Mouse (Mus musculus): ENCODE measurements at regions not wholly inside any gene's neighbourhood (a gene's known extent, or its start where the extent isn't known, plus 50 kb on each side); places are given as distances from the start of the nearest gene placed in this dataset.

- TF ChIP-seq CEBPB (IDR thresholded peaks at IDR 0.05; ENCODE audit: insufficient read depth, poor library complexity, severe bottlenecking) (no peak), USF1 (IDR thresholded peaks at IDR 0.05; ENCODE audit: low read depth) (no peak), MYOG (IDR thresholded peaks at IDR 0.05; ENCODE audit: control insufficient read depth in 1 of 3, insufficient read depth in 1 of 3, insufficient read length in 2 of 3, low read depth in 2 of 3) (no peak), MAX (IDR thresholded peaks at IDR 0.05; ENCODE audit: low read depth) (no peak), SRF (IDR thresholded peaks at IDR 0.05; ENCODE audit: control insufficient read depth, insufficient read length, low read depth) (no peak), MYOD1 (IDR thresholded peaks at IDR 0.05; ENCODE audit: control insufficient read depth in 1 of 3, insufficient read length in 2 of 3, low read depth in 2 of 3) (no peak), REST (IDR thresholded peaks at IDR 0.05; ENCODE audit: insufficient read depth, insufficient read length) (no peak), POLR2A (IDR thresholded peaks at IDR 0.05; ENCODE audit: insufficient read length, low read depth) (no peak), TCF3 (IDR thresholded peaks at IDR 0.05; ENCODE audit: insufficient read length, low read depth) (no peak), TCF12 (IDR thresholded peaks at IDR 0.05; ENCODE audit: insufficient read depth, poor library complexity, severe bottlenecking) (no peak), POLR2AphosphoS2 (IDR thresholded peaks at IDR 0.05; ENCODE audit: insufficient read length, low read depth) (no peak), E2F4 (IDR thresholded peaks at IDR 0.05; ENCODE audit: insufficient read depth) (no peak)
- Histone ChIP-seq H3K27me3 (ENCODE audit: control insufficient read depth, insufficient read depth, insufficient read length) (no peaks in the 10 kb centered on the region), H3K4me2 (ENCODE audit: low read depth) (no peak overlapping the region), H3K36me3 (ENCODE audit: control insufficient read depth, insufficient read depth) (no peaks in the 10 kb centered on the region), H3K79me2 (ENCODE audit: control insufficient read depth, insufficient read depth) (no peaks in the 10 kb centered on the region), H3ac (ENCODE audit: control insufficient read depth, insufficient read length) (no peak overlapping the region), H3K4me3 (no peak overlapping the region)
Observed at GRCm38 (mm10) chr9:32815473-32815872, 179.5 kb downstream of the Ets1 start.

- no peak overlapping the region for H3K4me3 ChIP-seq
- H3ac ChIP-seq (ENCODE audit: control insufficient read depth, insufficient read length) = no peak overlapping the region
- peak overlapping the region; percentile 49 for H3K4me2 ChIP-seq (ENCODE audit: low read depth)
- TF ChIP-seq TCF12 (IDR thresholded peaks at IDR 0.05; ENCODE audit: insufficient read depth, poor library complexity, severe bottlenecking) (no peak), SRF (IDR thresholded peaks at IDR 0.05; ENCODE audit: control insufficient read depth, insufficient read length, low read depth) (no peak), MYOD1 (IDR thresholded peaks at IDR 0.05; ENCODE audit: control insufficient read depth in 1 of 3, insufficient read length in 2 of 3, low read depth in 2 of 3) (no peak), TCF3 (IDR thresholded peaks at IDR 0.05; ENCODE audit: insufficient read length, low read depth) (no peak), MYOG (IDR thresholded peaks at IDR 0.05; ENCODE audit: control insufficient read depth in 1 of 3, insufficient read depth in 1 of 3, insufficient read length in 2 of 3, low read depth in 2 of 3) (no peak), CEBPB (IDR thresholded peaks at IDR 0.05; ENCODE audit: insufficient read depth, poor library complexity, severe bottlenecking) (no peak), USF1 (IDR thresholded peaks at IDR 0.05; ENCODE audit: low read depth) (no peak), REST (IDR thresholded peaks at IDR 0.05; ENCODE audit: insufficient read depth, insufficient read length) (no peak)
- H3K36me3 ChIP-seq (ENCODE audit: control insufficient read depth, insufficient read depth) = no peaks in the 10 kb centered on the region
- no peaks in the 10 kb centered on the region for H3K27me3 ChIP-seq (ENCODE audit: control insufficient read depth, insufficient read depth, insufficient read length)
- no peaks in the 10 kb centered on the region for H3K79me2 ChIP-seq (ENCODE audit: control insufficient read depth, insufficient read depth)
Observed at GRCm38 (mm10) chr9:32816649-32817425, 180.8 kb downstream of the Ets1 start.

DNA sequence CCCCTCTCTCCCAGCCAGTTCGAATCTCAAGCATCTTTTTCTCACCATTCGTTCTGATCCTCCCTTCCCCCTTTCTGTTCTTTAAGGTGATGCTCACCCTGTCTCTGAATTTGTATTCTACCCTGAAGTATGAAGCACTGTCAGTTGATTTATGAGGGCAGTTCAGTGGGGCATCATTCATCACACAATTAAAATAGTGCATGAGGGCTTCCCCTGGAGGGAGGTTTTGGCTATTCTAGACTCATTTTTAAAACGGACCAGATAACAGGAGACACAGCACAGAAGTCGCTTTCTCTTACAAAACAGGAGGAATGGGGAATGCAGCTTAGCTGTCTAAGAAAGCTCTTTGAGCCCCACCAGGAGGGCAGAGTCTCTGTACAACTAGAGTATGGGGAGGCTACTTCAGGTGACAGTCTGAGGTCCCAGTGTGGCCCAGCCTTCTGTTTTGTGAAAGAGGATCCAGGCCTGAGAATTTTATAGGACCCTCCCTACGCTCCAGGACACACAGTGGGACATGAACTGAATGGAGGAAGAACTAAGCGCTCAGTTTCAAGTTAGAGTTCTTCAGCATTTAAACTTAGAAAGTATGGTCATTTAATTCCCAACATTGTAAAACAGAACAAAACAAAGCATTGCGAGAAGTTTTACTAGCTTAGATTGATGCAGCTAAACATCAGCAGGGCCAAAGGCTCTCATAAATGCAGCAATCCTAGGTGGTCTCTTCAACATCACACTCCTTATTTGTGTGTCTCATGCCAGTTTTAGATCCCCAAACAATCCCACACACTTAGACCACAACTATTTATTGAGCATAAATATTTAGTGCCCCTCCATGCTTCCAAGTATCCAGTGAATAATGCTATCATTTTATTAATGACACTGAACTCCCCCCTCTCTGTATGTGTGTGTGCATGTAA, 181.7 kb downstream of the Ets1 start:
- no peaks in the 10 kb centered on the region for H3K36me3 ChIP-seq (ENCODE audit: control insufficient read depth, insufficient read depth)
- no peaks in the 10 kb centered on the region for H3K79me2 ChIP-seq (ENCODE audit: control insufficient read depth, insufficient read depth)
- TF ChIP-seq TCF3 (IDR thresholded peaks at IDR 0.05; ENCODE audit: insufficient read length, low read depth) (no peak), TCF12 (IDR thresholded peaks at IDR 0.05; ENCODE audit: insufficient read depth, poor library complexity, severe bottlenecking) (no peak), SRF (IDR thresholded peaks at IDR 0.05; ENCODE audit: control insufficient read depth, insufficient read length, low read depth) (no peak), USF1 (IDR thresholded peaks at IDR 0.05; ENCODE audit: low read depth) (no peak), MYOD1 (IDR thresholded peaks at IDR 0.05; ENCODE audit: control insufficient read depth in 1 of 3, insufficient read length in 2 of 3, low read depth in 2 of 3) (no peak), MYOG (IDR thresholded peaks at IDR 0.05; ENCODE audit: control insufficient read depth in 1 of 3, insufficient read depth in 1 of 3, insufficient read length in 2 of 3, low read depth in 2 of 3) (no peak), CEBPB (IDR thresholded peaks at IDR 0.05; ENCODE audit: insufficient read depth, poor library complexity, severe bottlenecking) (no peak), REST (IDR thresholded peaks at IDR 0.05; ENCODE audit: insufficient read depth, insufficient read length) (no peak), POLR2AphosphoS2 (IDR thresholded peaks at IDR 0.05; ENCODE audit: insufficient read length, low read depth) (no peak), POLR2A (IDR thresholded peaks at IDR 0.05; ENCODE audit: insufficient read length, low read depth) (no peak), MAX (IDR thresholded peaks at IDR 0.05; ENCODE audit: low read depth) (no peak), E2F4 (IDR thresholded peaks at IDR 0.05; ENCODE audit: insufficient read depth) (no peak)
- H3ac ChIP-seq (ENCODE audit: control insufficient read depth, insufficient read length) = no peak overlapping the region
- H3K4me2 ChIP-seq (ENCODE audit: low read depth) = no peak overlapping the region
- no peak overlapping the region for H3K4me3 ChIP-seq
- no peaks in the 10 kb centered on the region for H3K27me3 ChIP-seq (ENCODE audit: control insufficient read depth, insufficient read depth, insufficient read length)

- no peaks in the 10 kb centered on the region for H3K79me2 ChIP-seq (ENCODE audit: control insufficient read depth, insufficient read depth)
- no peak overlapping the region for H3ac ChIP-seq (ENCODE audit: control insufficient read depth, insufficient read length)
- no peaks in the 10 kb centered on the region for H3K27me3 ChIP-seq (ENCODE audit: control insufficient read depth, insufficient read depth, insufficient read length)
- TF ChIP-seq TCF3 (IDR thresholded peaks at IDR 0.05; ENCODE audit: insufficient read length, low read depth) (no peak), E2F4 (IDR thresholded peaks at IDR 0.05; ENCODE audit: insufficient read depth) (no peak), MYOG (IDR thresholded peaks at IDR 0.05; ENCODE audit: control insufficient read depth in 1 of 3, insufficient read depth in 1 of 3, insufficient read length in 2 of 3, low read depth in 2 of 3) (no peak)
- H3K36me3 ChIP-seq (ENCODE audit: control insufficient read depth, insufficient read depth) = no peaks in the 10 kb centered on the region
- peak overlapping the region; percentile 55 for H3K4me2 ChIP-seq (ENCODE audit: low read depth)
- no peak overlapping the region for H3K4me3 ChIP-seq
Observed at GRCm38 (mm10) chr9:32823439-32824133, 187.6 kb downstream of the Ets1 start.
